In the genomic region with DNA sequence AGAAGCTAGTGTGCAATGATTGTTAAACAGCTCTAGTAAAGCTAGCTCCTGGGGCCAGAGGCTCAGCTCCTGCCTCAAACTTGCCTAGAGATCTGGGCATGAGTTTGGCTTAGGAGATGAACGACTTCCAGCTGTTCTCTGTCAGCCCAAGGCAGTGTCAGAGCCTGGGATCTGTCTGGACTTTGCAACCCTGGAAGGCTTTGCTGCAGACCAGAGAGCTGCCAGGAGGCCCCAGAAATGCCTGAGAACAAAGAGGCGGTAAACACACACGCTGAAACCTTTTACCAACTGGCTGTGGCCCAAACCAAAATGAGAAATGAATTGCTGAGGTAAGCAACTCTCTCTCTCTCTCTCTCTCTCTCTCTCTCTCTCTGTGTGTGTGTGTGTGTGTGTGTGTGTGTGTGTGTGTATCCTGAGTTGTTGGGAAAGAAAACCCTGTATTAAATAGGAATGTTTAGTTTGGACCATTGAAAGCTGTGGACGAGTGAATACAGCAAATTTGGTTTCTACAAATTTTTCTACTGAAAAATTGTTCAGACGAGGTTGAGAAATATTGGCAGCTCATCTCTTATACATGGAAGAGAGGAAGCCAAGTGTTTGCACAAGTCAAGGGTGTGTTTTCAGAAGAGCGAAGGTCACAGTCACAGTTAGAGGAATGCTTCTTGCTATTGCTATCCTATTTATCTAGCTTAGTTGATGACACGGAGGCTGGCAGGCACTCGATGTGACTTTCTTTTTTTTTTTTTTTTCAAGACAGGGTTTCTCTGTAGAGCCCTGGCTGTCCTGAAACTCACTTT, we compare ENCODE assay signal across 8 mouse cellular contexts.
DNase-seq lines count a peak whose midpoint lies in the region; ATAC-seq lines count a peak whose summit lies in the region.

No protein-coding gene starts in this region.

- H3K4me2 ChIP-seq in lung, embryonic 16.5 days (ENCODE audit: low read depth, low read length): no peak overlapping the region

- 8% methylated on average over 8 of the region's 8 CpGs for WGBS in lung, embryonic 16.5 days

- peak overlapping the region; percentile 38 for H3K9ac ChIP-seq in lung, embryonic 16.5 days (ENCODE audit: low read length)

- peaks cover 48% of the 10 kb centered on the region for H3K4me1 ChIP-seq in lung, embryonic 16.5 days (replicated peaks; ENCODE audit: control insufficient read depth, insufficient read depth, low read length)

- no peak overlapping the region for H3K4me3 ChIP-seq in lung, embryonic 16.5 days (ENCODE audit: low read length)

- no peaks in the 10 kb centered on the region for H3K9me3 ChIP-seq in lung, embryonic 16.5 days (ENCODE audit: control insufficient read depth, low read length)

- DNase-seq in urinary bladder, postnatal 14 days (ENCODE audit: low spot score): peak; percentile 70
- no peak for DNase-seq in urinary bladder, adult 2 months (ENCODE audit: low spot score)
- DNase-seq in heart, adult 11 months: peak; percentile 97
- peak; percentile 72 for DNase-seq in kidney, adult 11 months
- no peak for DNase-seq in right cerebral cortex, adult 2 months (ENCODE audit: low spot score in 2 of 2)
- no peak for DNase-seq in left cerebral cortex, postnatal 14 days (ENCODE audit: low spot score in 2 of 2)

- peak; percentile 94 for ATAC-seq in lung, embryonic 16.5 days (ENCODE audit: low read depth)
- ATAC-seq in CD4-positive, CD25-positive, alpha-beta regulatory T cell, adult 4 months: no peak

- H3K27ac ChIP-seq in lung, embryonic 16.5 days (ENCODE audit: low read length): peak overlapping the region; percentile 90

- H3K36me3 ChIP-seq in lung, embryonic 16.5 days (ENCODE audit: control insufficient read depth, insufficient read depth, low read length): no peaks in the 10 kb centered on the region

- no peaks in the 10 kb centered on the region for H3K27me3 ChIP-seq in lung, embryonic 16.5 days (ENCODE audit: control insufficient read depth, insufficient read depth, low read depth, low read length)

- intact Hi-C loops in left cerebral cortex, postnatal 14 days (cut with DNase I): no loop called here

Comparison
In these comparisons a context has a peak if more than half of its experiments do, and no peak if none do; other contexts are left out.
1. DNase-seq: peak in urinary bladder, postnatal 14 days (single experiment), heart, adult 11 months (single experiment) and kidney, adult 11 months (single experiment); none in urinary bladder, adult 2 months (single experiment), right cerebral cortex, adult 2 months (0 of 2) and left cerebral cortex, postnatal 14 days (0 of 2).